Mouse (Mus musculus) kidney, embryonic 14.5 days (tissue): ENCODE data around the gene Selplg. TPM values are rescaled to one million over a fixed set of nuclear protein-coding genes. Genes with fewer than 3 reads are reported as not detected.

Experiments
- ATAC-seq: fragments of 200-750 bp; cut with Nextera tagmentation; 2 replicates; pipeline ENCODE4 v1.8.0; 2017; ENCODE audit warnings: moderate number of reproducible peaks, mild to moderate bottlenecking, moderate TSS enrichment, moderate library complexity; ENCODE audit not compliant: low FRiP score, low TSS enrichment
- H3K27ac ChIP-seq: fragments of 300-500 bp; sonication (generic); 2 replicates; pipeline ENCODE4 v1.5.1; 2014; ENCODE audit warnings: low read depth, mild to moderate bottlenecking, low read length, moderate library complexity, mixed read lengths
- H3K27me3 ChIP-seq: fragments of 300-500 bp; sonication (generic); 2 replicates; pipeline ENCODE4 v1.6.1; 2014; ENCODE audit warnings: mild to moderate bottlenecking, low read length; ENCODE audit not compliant: control insufficient read depth, insufficient read depth
- H3K36me3 ChIP-seq: fragments of 300-500 bp; sonication (generic); 2 replicates; pipeline ENCODE4 v1.6.1; 2014; ENCODE audit warnings: low read length, mixed read lengths; ENCODE audit not compliant: control insufficient read depth, insufficient read depth
- H3K4me1 ChIP-seq: fragments of 300-500 bp; sonication (generic); 2 replicates; pipeline ENCODE4 v1.6.1; 2014; ENCODE audit warnings: low read length, mixed read lengths; ENCODE audit not compliant: control insufficient read depth, insufficient read depth
- H3K4me2 ChIP-seq: fragments of 300-500 bp; sonication (generic); replicated peaks from 2 replicates; pipeline ENCODE4 v1.6.1; 2014; ENCODE audit warnings: low read depth, mild to moderate bottlenecking, low read length
- H3K4me3 ChIP-seq: fragments of 300-500 bp; sonication (generic); 2 replicates; pipeline ENCODE4 v1.5.1; 2014; ENCODE audit warnings: mild to moderate bottlenecking, low read length
- H3K9ac ChIP-seq: fragments of 300-500 bp; sonication (generic); 2 replicates; pipeline ENCODE4 v1.6.1; 2014; ENCODE audit warnings: low read depth, mild to moderate bottlenecking, low read length, moderate library complexity
- H3K9me3 ChIP-seq: fragments of 300-500 bp; sonication (generic); 2 replicates; pipeline ENCODE4 v1.6.1; 2016; ENCODE audit warnings: low read length; ENCODE audit not compliant: control insufficient read depth
- WGBS: fragments of 180-500 bp; shearing (Covaris S2); extraction: QIAGEN DNeasy Blood & Tissue Kit; methylation state at CpG from one replicate; pipeline ENCODE4 v1.1.7; 2014; 5-methylcytosine and 5-hydroxymethylcytosine counted together
- polyA plus RNA-seq: library from polyadenylated mRNA; unstranded; fragments of >200 nt; fragmentation: Nextera tagmentation; extraction: Ambion mirVana; gene quantifications from 2 replicates; pipeline ENCODE4 v1.2.1, GENCODE M21; 2014

Gene Selplg
- 1.2 and 1.4 TPM in 2 replicates for polyA plus RNA-seq

DNA sequence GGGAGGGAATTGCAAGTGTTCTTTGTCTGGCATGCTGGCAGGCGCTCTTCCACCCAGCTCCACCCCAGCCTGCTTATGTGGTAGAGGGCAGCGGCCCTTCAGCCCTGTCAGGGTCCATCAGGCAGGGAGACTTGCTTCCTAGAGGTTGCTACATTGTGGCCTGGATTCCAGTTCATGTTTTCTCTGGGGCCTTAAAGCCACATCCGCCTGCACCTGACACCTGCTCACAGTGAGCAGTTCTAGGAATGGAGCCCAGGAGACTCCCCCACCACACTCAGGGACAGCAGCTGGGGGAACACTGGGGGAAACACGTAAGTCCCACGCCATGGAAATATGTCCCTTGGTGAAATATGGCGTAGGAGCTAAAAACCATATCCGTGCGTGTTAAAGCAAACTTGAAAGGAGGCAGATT, at the start of gene Selplg:
Selplg (minus strand) TSS at position 155 of the 412 bp plus-strand sequence.
- 24% methylated on average over 8 of the region's 8 CpGs for WGBS
- no peaks in the 10 kb centered on the region for H3K36me3 ChIP-seq
- 0 out of 2 replicates have a peak, but pooled peaks cover 3% of the 10 kb centered on the region for H3K4me1 ChIP-seq
- no peaks in the 10 kb centered on the region for H3K9me3 ChIP-seq
- no peaks in the 10 kb centered on the region for H3K27me3 ChIP-seq
- H3K27ac ChIP-seq, result no peak within 1 kb of the TSS
- 0 out of 2 replicates have a peak within 1 kb of the TSS, but pooled peaks have one; percentile 3 for H3K4me2 ChIP-seq
- no peak for ATAC-seq
- H3K4me3 ChIP-seq, result no peak within 1 kb of the TSS
- 0 out of 2 replicates have a peak within 1 kb of the TSS, but pooled peaks have one; percentile 7 for H3K9ac ChIP-seq

DNA sequence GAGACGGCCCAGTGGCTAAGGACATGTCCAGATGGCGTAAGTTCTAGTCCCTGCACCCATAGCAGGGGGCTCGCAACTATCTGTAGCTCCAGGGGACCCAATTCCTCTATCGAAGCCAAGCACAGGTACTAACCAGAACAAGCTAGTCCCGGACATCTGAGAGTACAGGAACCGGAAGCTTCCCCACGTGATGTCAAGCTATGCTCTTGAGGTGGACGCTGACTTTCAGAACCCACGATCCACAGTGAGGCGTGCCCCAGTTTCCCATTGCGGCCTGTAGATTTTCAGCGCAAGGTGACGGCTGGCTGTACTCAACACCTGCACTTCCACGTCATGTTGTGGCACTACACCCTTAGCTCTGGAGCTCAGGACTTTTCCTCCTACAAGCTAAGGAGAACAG, 48.7 kb upstream of the Selplg start:
- 94% methylated on average over 14 of the region's 14 CpGs for WGBS
- H3K4me3 ChIP-seq, result no peak overlapping the region
- H3K4me2 ChIP-seq, result no peak overlapping the region
- H3K4me1 ChIP-seq, result peaks cover 23% of the 10 kb centered on the region
- H3K27me3 ChIP-seq, result no peaks in the 10 kb centered on the region
- H3K9ac ChIP-seq, result no peak overlapping the region
- ATAC-seq, result no peak
- H3K27ac ChIP-seq, result no peak overlapping the region
- peaks cover 33% of the 10 kb centered on the region; the same call in 1 of the 2 replicates for H3K36me3 ChIP-seq
- no peaks in the 10 kb centered on the region for H3K9me3 ChIP-seq

DNA sequence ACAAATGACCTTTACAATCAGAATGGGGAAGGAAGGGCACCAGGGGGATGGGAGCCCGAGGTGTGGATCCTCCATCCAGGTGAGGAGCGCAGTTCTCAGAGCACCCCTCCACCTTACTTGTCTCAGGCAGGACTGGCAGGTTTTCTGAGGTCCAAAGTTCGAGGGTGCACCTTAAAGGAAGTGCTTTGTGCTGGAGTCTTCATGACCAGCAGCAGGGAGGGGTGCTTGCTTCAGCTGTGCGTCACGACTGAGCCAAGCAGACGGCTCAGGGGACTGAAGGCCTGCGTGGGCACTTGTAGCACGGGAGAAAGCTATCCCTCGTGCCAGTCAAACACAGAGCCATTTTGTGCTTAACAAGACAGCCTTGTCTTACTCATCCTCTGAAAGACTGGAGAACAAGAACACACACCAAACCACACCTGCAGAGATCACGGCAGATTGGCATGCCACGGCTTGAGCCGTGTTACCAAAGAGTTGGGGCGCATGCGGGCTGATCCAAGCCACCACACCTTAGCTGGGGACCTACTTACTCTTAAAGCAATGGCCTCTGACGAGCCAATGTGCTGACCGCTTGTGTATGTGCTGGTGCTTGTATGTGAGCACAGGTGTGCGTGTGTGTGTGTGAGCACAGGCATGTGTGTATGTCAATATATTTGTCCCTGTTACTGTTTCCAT, 46.6 kb upstream of the Selplg start:
- peaks cover 27% of the 10 kb centered on the region for H3K4me1 ChIP-seq
- no peaks in the 10 kb centered on the region for H3K27me3 ChIP-seq
- no peak for ATAC-seq
- H3K4me2 ChIP-seq, result no peak overlapping the region
- H3K36me3 ChIP-seq, result peaks cover 37% of the 10 kb centered on the region; the same call in 1 of the 2 replicates
- no peak overlapping the region for H3K4me3 ChIP-seq
- H3K9me3 ChIP-seq, result peaks cover 4% of the 10 kb centered on the region; the same call in 1 of the 2 replicates
- no peak overlapping the region for H3K27ac ChIP-seq
- H3K9ac ChIP-seq, result no peak overlapping the region
- 91% methylated on average over 17 of the region's 17 CpGs for WGBS

DNA sequence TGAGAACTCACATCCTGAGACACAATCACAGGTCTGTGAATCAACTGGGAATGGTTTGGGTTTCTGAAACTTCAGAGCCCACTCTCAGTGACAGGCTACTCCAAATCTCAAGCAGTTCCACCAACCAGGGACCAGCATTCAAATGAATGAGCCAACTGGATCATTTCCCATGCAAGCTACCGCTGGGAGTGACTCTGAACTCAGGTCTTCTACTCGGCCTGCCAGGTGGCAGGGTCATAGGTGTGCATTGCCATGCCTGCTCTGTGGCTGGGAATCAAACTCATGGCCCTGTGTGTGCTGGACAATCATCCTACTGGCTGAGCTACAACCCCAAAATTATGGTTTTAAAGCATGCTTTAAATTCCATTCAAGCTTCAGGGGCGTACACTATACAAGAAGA, 45.1 kb upstream of the Selplg start:
- H3K36me3 ChIP-seq, result peaks cover 37% of the 10 kb centered on the region; the same call in 1 of the 2 replicates

GRCm38 (mm10) chr5:113876176-113876575, 43.7 kb upstream of the Selplg start:
- no peak for ATAC-seq
- Histone ChIP-seq H3K4me3 (no peak overlapping the region), H3K27me3 (no peaks in the 10 kb centered on the region), H3K4me1 (peaks cover 39% of the 10 kb centered on the region), H3K27ac (no peak overlapping the region), H3K9ac (no peak overlapping the region), H3K36me3 (peaks cover 33% of the 10 kb centered on the region; the same call in 1 of the 2 replicates), H3K9me3 (peaks cover 4% of the 10 kb centered on the region; the same call in 1 of the 2 replicates), H3K4me2 (no peak overlapping the region)
- 93% methylated on average over 7 of the region's 7 CpGs for WGBS

More for the DNA sequence above, 45.1 kb upstream of the Selplg start:
- Histone ChIP-seq H3K27ac (no peak overlapping the region), H3K4me2 (no peak overlapping the region), H3K9ac (no peak overlapping the region), H3K4me1 (peaks cover 33% of the 10 kb centered on the region), H3K27me3 (no peaks in the 10 kb centered on the region), H3K9me3 (peaks cover 4% of the 10 kb centered on the region; the same call in 1 of the 2 replicates), H3K4me3 (no peak overlapping the region)
- 43% methylated on average over 3 of the region's 3 CpGs for WGBS
- ATAC-seq, result no peak

GRCm38 (mm10) chr5:113875625-113876024, 43.2 kb upstream of the Selplg start:
- no peak overlapping the region for H3K9ac ChIP-seq
- H3K27ac ChIP-seq, result no peak overlapping the region
- peaks cover 4% of the 10 kb centered on the region; the same call in 1 of the 2 replicates for H3K9me3 ChIP-seq
- no peak overlapping the region for H3K4me3 ChIP-seq
- H3K4me2 ChIP-seq, result no peak overlapping the region
- peaks cover 28% of the 10 kb centered on the region; the same call in 1 of the 2 replicates for H3K36me3 ChIP-seq
- no peak for ATAC-seq
- H3K4me1 ChIP-seq, result peaks cover 43% of the 10 kb centered on the region
- H3K27me3 ChIP-seq, result no peaks in the 10 kb centered on the region
- 90% methylated on average over 4 of the region's 4 CpGs for WGBS

DNA sequence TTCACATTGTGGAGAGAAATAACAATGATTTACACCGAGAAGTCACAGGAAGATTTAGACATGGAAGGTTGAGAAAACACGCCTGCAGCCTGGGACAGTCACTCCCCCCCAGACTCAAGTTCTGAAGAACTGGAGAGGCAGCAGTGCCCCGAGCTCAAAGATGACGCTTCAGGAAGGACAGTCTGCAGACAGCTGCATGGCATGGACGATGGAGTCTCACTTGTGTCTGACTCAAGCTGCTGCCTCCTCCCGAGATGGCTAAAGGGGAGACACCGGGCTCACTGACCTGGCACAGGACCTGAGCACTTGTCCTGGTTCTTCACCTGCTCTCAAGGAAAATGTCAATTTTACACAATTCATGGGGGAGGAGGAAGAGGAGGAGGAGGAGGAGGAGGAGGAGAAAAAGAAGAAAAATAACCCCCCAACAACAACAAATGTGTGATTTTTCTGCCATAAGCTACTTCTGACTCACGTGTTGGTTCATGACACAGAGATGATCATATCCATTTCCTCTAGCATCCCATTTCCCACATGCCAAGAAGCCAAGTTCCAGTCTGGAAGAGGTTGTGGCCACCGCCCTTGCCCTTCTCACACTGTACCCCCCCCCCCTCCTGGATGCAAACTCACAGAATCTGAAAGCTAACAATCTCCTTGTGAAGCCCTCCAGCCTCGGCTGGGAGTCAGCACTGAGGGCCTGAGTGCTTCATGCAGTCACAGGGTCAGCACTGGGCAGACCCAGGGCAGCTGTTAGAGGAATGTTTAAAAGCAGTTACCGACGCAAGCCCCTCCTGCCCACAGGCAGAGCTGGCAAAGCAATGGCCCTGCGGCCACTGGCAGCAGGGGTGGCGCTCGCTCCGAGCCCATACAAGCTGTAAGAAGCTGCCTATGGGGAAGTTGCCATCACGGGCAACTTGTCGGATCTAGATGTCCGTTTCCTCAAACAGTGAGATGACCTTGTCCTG, 41.9 kb upstream of the Selplg start:
- H3K27ac ChIP-seq, result peak overlapping the region; percentile 77; the same call in 1 of the 2 replicates
- H3K9ac ChIP-seq, result peak overlapping the region; percentile 52
- 52% methylated on average over 19 of the region's 19 CpGs for WGBS
- H3K4me3 ChIP-seq, result peak overlapping the region; percentile 9; the same call in 1 of the 2 replicates
- no peaks in the 10 kb centered on the region for H3K27me3 ChIP-seq
- H3K36me3 ChIP-seq, result peaks cover 16% of the 10 kb centered on the region; the same call in 1 of the 2 replicates
- ATAC-seq, result no peak
- H3K4me1 ChIP-seq, result peaks cover 54% of the 10 kb centered on the region
- H3K9me3 ChIP-seq, result peaks cover 4% of the 10 kb centered on the region; the same call in 1 of the 2 replicates
- peak overlapping the region; percentile 30; the same call in 1 of the 2 replicates for H3K4me2 ChIP-seq

GRCm38 (mm10) chr5:113872936-113873912, 40.8 kb upstream of the Selplg start:
- H3K27ac ChIP-seq, result peak overlapping the region; percentile 77
- peaks cover 4% of the 10 kb centered on the region; the same call in 1 of the 2 replicates for H3K9me3 ChIP-seq
- no peaks in the 10 kb centered on the region for H3K27me3 ChIP-seq
- 8% methylated on average over 15 of the region's 15 CpGs for WGBS
- peaks cover 66% of the 10 kb centered on the region for H3K4me1 ChIP-seq
- peak overlapping the region; percentile 30 for H3K4me2 ChIP-seq
- peak overlapping the region; percentile 9; the same call in 1 of the 2 replicates for H3K4me3 ChIP-seq
- peak; percentile 85 for ATAC-seq
- peak overlapping the region; percentile 52 for H3K9ac ChIP-seq
- peaks cover 12% of the 10 kb centered on the region; the same call in 1 of the 2 replicates for H3K36me3 ChIP-seq
